Mouse (Mus musculus) liver, embryonic 14 days (tissue): Measurements from ENCODE around the gene Ptcd2. TPM values are rescaled to one million over a fixed set of nuclear protein-coding genes. Genes with fewer than 3 reads are reported as not detected.

Experiments
- polyA plus RNA-seq: library from polyadenylated mRNA; depleted of rRNA; stranded (reverse); fragments of >200 nt; gene quantifications from 2 replicates; pipeline ENCODE4 v1.2.3, GENCODE M21; 2012; rRNA removed

The Ptcd2 gene
- polyA plus RNA-seq = 13.2 and 15.7 TPM in 2 replicates

GRCm38 (mm10) chr13:99344599-99345575, at the start of gene Ptcd2, which contains the start of gene Mrps27:
Gene Ptcd2 (minus strand): TSS chr13:99344705.
Gene Mrps27 (plus strand): TSS chr13:99344786.

Other genes starting within 250 kb of the Ptcd2 start
- gene Zfp366, start 159.9 kb downstream of the Ptcd2 start, polyA plus RNA-seq = 0.40 and 0.56 TPM in 2 replicates
- gene Mrps27, start 81 bp upstream of the Ptcd2 start, polyA plus RNA-seq = 14.6 and 17.0 TPM in 2 replicates
- 0.16 and 0.37 TPM in 2 replicates for gene Map1b, start 171.8 kb upstream of the Ptcd2 start, polyA plus RNA-seq